Mouse (Mus musculus): ENCODE measurements at regions not wholly inside any gene's neighbourhood (a gene's known extent, or its start where the extent isn't known, plus 50 kb on each side); places are given as distances from the start of the nearest gene placed in this dataset.

DNA sequence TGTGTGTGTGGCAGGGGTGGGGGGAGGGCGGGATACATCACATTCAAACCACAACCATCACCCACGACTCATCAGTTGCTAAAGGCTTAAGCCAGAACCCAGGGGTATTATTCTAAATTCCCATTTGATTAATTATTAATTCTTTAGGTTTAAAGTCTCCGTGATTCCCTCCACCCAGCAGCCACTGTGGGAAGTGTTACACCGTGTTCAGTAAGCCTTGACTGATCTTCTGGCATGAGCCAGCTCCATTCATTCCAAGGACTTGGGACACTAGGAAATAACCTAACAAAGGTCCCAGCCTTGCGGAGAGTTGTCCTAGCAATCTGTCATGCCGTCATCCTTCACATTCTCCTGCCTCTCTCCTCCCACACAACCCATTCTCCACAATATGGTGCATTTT, 256.6 kb downstream of the Rps15a start:
- no peak for TF ChIP-seq POLR2A (IDR thresholded peaks at IDR 0.05; ENCODE audit: low read depth, low read length)
- TF ChIP-seq CTCF (IDR thresholded peaks at IDR 0.05; ENCODE audit: extremely low read depth, insufficient read depth, insufficient read length, insufficient replicate concordance): no peak

Data from spleen, adult 2 months (tissue).